Mouse (Mus musculus): Measurements from ENCODE around the gene Etnk1.

- TF ChIP-seq CTCF (IDR thresholded peaks at IDR 0.05) = no peak
- no peak for TF ChIP-seq EP300 (IDR thresholded peaks at IDR 0.05; ENCODE audit: insufficient read depth, low read depth, low read length)
Observed at GRCm38 (mm10) chr6:143165404-143166257, 1.4 kb upstream of the Etnk1 start.
